Mouse (Mus musculus) left cerebral cortex, adult 11 months (tissue): ENCODE data around the gene Rnf43.

Experiments used
- DNase-seq: peaks from one replicate; pipeline ENCODE4 v3.0.0; 2022; ENCODE audit warnings: low spot score

Gene Rnf43

DNA sequence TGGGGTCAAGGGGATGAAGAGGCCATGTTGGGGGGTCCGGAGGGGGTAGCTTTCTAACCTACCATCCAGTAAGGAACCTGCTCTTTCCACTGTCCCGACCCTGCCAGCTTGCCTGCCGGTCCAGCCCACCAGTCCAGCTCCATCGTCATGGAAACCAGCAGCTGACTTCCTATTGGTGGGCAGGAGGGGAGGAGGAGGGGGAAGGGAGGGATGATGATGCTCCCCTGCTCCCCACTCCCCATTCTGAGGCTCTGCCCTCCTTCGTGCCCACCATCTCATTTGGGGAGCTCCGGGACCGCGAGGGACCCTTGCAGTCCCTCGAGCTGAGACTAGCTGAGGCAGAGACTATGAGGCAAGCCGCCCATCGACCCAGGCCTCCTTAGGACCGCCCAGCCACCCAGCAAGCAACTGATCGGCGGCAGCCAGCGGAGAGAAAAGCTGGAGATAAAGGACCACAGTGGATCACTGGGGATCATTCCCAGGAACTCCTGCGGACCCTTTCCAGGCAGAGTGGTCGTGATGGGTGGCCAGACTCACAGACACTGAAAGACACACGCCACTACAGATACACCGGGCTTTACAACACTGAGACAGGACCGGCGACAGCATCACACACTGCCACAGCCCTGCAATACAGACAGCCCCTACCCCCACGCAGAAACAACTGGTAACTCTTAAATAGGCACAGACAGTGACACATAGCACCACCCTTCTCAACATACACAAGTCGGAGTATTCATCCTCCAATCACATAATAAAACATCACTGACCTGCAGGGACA is 98.0 kb downstream of the Rnf43 start, which contains the start of gene Tspoap1:
Gene Tspoap1 (plus strand): TSS at position 241 of the 781 bp plus-strand sequence.
- DNase-seq: no peak

- no peak for DNase-seq
Measured at GRCm38 (mm10) chr11:87761181-87761721, 98.7 kb downstream of the Rnf43 start.

- no peak for DNase-seq
Measured at GRCm38 (mm10) chr11:87761806-87762701, 99.5 kb downstream of the Rnf43 start.

GRCm38 (mm10) chr11:87762702-87763385 is 100.3 kb downstream of the Rnf43 start:
- DNase-seq: no peak

GRCm38 (mm10) chr11:87763511-87763987 is 101.0 kb downstream of the Rnf43 start:
- peak; percentile 79 for DNase-seq

DNA sequence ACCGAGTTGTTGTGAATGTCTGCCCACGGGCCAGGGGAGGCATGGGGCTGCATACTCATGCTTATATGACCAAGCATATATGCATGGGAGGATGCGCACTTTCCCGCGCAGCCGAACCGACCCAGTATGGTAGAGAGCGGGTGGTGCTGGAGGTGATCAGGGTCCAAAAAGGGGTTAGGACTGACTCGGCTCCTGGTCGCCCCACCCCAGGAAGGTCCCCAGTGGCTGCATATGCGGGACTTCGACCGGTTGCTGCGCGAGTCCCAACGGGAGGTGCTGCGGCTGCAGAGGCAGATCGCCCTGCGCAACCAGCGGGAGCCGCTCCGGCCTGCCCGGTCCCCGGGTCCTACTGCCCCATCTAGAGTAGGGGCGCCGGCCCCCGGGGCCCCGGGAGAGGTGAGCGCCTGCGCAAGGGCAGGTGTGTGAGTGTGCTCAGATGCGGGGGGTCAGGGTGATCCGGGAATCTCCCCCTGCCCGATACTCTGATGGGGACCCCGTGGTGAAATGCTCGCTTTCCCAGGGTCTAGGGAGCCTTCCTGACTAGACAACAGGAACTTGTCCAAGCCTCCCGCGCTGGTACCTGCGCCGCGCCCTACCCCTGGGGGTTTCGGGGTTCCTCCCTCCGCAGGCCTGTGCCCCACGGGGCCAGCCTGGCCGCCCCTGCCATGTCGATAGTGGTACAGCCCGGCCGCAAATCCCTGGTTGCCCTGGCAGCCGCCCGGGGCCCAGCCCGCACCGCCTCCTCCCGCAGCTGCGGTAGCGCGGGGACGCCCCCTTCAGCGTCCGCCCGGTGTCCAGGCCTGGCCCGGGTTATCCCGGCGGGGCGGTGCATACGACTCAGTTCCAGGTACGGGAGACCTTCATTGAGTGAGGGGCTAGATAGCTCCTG is 101.7 kb downstream of the Rnf43 start:
- DNase-seq: no peak

DNA sequence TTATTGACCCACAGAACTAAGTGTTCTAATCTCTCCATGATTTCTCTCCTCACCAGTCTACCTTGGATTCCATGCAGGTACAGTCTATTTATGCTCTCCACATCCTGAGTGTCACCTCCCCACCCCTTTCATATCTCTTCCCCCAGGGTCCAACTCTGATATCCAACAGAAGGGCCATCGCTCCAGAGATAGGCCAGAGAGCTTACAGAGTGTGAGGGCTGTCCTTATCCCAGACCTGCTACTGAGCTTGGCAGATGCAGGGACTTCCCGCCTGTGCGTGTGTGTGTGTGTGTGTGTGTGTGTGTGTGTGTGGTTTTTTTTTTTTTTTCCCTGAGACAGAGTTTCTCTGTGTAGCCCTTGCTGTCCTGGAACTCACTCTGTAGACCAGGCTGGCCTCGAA is 106.2 kb downstream of the Rnf43 start:
- no peak for DNase-seq

DNA sequence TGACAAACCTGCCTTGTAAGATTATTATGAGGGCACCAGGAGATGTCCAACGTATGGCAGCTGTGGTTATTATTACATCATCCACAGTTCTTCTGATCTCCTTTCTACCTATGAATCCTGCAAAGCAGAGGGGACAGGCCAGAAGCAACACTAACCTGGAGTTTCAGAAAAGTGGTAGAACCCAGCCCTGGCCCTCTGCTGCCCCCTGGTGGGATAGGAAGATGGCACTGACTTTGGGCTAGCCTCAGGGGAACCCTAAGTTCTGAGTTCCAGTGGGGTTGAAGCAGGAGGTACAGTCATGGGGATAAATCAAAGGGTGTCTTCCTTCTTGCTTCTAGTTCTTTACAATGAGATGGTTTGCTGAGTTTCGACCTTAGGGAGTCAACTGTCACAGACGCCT is 108.5 kb downstream of the Rnf43 start:
- DNase-seq: no peak

DNA sequence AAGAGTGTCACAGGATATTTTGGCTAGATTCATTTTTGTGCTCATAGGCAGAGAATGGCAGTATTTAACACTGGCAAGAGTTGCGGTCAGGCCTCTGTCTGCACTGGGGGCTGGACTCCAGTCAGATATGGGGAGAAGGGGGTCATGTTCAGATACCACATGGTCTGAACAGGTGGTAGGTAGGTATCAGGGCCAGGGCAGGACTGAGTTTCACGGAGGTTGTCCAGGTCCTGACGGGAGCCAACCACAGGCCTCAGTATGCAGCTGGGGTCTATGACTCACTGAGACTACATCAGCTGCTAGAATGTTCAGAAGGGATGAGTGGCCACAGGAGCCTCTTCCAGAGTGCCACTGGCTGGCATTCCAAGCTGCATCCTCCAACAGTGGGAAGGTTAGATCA is 109.8 kb downstream of the Rnf43 start:
- no peak for DNase-seq

GRCm38 (mm10) chr11:87778100-87778765 is 115.7 kb downstream of the Rnf43 start:
- no peak for DNase-seq

GRCm38 (mm10) chr11:87778915-87779314 is 116.4 kb downstream of the Rnf43 start:
- DNase-seq: no peak

DNA sequence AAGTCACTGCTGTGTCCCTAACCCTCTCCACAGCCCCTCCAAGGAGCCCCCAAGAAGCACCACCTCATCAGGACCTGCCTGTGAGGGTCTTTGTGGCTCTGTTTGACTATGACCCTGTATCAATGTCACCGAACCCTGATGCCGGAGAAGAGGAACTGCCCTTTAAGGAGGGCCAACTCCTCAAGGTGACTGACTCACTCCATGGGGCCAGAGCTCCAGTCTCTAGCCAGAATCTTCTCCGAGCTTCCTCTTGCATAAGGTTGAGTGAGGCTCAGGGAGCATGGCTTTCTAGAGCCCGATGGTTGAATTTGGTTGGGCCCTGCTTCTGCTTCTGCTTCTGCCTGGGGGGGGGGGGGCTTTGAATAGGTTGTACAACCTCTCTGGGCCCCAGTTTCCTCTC is 116.9 kb downstream of the Rnf43 start:
- DNase-seq: no peak

GRCm38 (mm10) chr11:87780130-87780529 is 117.6 kb downstream of the Rnf43 start:
- DNase-seq: no peak
